Mouse (Mus musculus): ENCODE data around the gene Tssc4.

GRCm38 (mm10) chr7:143020764-143021163 is 48.3 kb upstream of the Tssc4 start:
- no peak for TF ChIP-seq CTCF (IDR thresholded peaks at IDR 0.05; ENCODE audit: borderline replicate concordance, control insufficient read depth, extremely low read depth, insufficient read depth, low read length, poor library complexity)
- TF ChIP-seq POLR2A (IDR thresholded peaks at IDR 0.05; ENCODE audit: control insufficient read depth, extremely low read depth, insufficient read depth, low read length, poor library complexity): no peak
